Mouse (Mus musculus) spleen, embryonic (tissue): ENCODE results near the gene Chd4.

Experiments
- CTCF ChIA-PET: fragments of 350-600 bp; sonication (Branson Sonifier 250); formaldehyde crosslinking; loops from one replicate; lab custom pipeline; 2022; lab: Charles Lee

Chd4 gene

DNA sequence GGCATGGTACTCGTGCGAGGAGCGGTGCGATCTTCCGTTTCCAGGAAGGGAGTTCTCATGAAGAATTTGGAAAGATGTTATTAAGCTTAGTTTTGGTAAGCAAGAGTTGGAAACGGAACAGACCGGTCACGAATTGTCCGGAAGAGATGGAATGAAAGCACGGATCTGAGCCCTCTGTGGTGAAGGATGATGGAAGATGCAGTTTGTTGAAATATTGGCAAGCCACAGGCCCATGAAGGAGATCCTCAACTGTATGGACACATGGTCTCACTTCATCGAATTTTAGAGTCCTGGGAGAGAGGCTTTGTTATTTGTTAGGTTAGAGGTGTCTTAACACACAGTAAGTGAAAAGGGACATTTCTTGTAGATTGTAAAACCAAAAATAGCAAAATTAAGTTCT lies 36.7 kb downstream of the Chd4 start:
- CTCF ChIA-PET: interaction anchor here (0.5 to 0.6 kb wide), 2 partner anchors 126 to 423 kb away, joined by 3 read pairs; no protein-coding TSS in a partner anchor

DNA sequence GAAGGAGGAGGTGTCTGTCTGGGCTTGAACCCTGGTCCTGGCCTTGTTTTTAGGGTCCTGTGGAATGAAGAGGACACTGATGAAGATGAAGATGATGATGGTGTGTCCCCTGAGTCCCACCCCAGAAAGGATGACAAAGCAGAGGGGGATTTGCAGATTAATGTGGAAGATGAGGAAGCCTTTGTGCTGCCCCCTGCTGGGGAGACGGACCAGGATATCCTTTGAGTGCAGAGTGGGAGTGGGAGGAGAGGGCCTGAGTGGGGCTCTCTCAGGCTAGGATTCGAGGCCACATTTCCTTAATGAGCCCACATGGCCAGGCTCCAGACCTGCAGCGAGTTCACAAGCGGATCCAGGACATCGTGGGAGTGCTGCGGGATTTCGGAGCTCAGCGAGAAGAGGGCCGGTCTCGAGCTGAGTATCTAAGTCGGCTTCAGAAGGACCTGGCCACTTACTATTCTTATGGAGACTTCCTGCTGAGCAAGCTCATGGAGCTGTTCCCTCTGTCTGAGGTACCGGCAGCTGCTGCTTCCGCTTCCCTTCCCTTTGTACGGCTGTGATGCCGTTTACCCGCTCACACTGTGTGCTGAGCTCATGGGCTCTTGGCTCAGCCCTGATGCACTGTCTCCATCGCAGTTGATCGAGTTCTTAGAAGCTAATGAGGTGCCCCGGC lies 41.4 kb downstream of the Chd4 start:
- CTCF ChIA-PET: interaction anchor here (0.6 to 1.0 kb wide), 3 partner anchors 36 to 100 kb away, joined by 3 to 4 read pairs (median 3); partner anchors contain the start of gene Cd27

DNA sequence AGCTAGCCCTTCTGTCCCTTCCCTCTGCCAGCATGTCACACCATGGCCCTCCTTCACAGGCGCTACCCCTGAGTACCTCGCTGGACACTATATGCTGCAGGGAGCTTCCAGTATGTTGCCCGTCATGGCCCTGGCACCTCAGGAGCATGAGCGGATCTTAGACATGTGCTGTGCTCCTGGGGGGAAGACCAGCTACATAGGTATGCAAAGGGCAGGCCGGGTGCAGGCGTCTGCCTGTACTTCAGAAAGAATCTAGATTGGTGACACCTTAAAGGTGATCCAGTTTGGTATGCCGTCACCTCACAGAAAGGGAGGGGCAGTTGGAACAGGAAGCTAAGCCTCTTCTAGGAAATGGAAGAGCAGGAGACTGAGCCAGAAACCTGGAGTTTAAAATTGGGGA lies 44.0 kb downstream of the Chd4 start:
- CTCF ChIA-PET: no interaction called here

DNA sequence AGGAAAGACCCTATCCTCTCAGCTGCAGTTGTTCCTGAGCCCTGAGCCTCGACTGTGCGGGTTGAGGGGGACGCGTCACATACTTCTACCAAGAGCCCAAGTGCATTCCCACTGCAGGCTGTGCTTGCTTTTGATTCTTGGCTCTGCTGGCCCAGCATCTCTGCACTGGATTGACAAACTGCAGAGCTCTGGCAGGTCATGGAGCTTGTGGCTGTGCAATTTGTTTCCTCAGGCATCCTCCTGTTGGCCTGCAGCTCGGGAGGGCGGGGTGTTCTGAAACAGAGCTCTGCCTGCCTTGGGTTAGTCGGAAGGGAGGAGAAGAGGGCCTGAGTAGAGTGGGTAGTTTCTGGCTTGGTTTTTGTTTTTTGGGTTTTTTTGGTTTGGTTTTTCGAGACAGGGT lies 46.7 kb downstream of the Chd4 start:
- CTCF ChIA-PET: interaction anchor here (0.6 kb wide), 1 partner anchor 90 kb away, joined by 7 read pairs; no protein-coding TSS in a partner anchor

DNA sequence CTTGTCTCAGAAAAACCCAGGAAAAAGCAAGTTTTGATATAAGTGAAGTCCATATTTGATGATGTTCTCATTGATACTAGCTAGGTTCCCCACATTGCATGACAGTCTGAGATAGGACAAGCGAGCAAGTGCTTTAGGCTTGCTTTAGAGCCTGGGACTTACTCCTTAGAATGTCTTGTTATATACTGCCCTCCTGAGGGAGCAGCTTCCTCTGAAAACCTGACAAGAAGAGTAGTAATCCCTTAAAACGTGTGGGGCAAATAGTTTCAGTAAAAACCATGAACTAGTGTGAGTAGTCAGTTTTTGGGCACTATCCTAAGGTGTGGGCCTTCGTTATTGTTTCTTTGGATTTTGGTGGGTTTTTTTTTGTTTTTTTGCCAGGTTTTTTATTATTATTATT lies 47.3 kb downstream of the Chd4 start:
- CTCF ChIA-PET: no interaction called here

DNA sequence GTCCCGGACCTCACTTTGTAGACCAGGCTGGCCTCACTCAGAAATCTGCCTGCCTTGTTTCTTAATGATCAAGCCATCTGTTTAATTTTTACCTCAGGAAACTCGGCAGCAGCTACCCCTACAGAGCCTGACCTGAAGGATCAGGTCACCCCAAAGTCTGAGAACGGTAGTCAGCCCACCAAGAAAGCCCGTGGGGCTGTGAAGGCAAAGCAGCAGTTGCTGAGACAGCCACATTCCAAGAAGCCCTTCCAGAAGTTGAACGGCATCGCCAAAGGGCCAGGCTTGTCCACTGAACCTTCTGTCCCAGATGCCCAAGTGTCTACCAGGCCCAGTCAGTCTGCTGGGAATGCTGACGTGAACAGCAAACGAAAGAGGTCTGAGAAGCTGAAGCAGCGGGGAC lies 48.1 kb downstream of the Chd4 start:
- CTCF ChIA-PET: no interaction called here

DNA sequence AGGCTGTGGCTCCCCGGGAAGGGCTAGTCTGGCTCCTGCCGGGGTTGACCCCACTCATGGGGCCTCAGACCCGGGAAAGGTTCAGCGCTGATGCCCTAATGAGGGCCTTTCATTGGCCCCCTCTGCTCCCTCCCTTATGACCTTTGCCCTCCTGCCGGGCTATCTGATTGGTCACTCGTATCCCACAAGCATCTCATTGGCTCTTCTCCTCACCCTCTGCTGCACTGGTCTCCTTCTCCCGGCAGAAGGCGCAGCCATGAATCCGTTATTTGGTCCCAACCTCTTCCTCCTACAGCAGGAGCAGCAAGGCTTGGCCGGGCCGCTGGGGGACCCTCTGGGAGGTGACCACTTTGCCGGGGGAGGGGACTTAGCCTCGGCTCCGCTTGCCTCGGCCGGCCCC lies 49.2 kb downstream of the Chd4 start, which contains the start of gene Iffo1:
Gene Iffo1 (plus strand): TSS at position 241 of the 400 bp plus-strand sequence.
- CTCF ChIA-PET: no interaction called here

DNA sequence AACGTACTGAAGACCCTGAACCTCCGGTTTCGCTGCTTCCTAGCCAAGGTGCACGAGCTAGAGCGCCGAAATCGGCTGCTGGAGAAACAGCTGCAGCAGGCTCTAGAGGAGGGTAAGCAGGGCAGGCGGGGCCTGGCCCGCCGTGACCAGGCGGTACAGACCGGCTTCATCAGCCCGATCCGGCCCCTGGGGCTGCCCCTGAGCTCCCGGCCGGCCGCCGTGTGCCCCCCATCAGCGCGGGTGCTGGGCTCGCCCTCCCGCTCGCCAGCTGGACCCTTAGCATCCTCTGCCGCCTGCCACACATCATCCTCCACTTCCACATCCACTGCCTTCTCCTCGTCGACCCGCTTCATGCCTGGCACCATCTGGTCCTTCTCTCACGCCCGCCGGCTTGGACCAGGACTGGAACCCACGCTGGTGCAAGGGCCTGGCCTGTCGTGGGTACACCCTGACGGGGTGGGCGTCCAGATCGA lies 49.7 kb downstream of the Chd4 start:
- CTCF ChIA-PET: no interaction called here

DNA sequence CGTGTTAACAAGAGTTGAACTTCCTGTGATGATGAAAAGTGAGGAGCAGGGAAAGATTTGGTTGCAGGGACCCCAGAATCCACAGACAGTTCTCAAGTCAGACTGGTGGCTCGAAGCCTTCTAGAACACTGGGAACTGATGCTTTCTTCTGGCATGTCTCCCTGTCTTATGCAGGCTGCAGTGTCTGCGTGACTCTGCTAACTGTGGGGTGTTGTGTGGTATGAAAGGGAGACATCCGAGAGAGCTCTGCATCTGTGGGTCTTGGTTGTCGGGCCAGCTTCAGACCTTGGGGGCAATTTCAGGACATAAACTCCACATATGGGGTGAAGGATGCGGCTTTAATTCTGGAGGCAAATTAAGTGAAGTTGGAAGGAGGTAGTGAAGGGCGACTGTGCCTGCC lies 50.4 kb downstream of the Chd4 start:
- CTCF ChIA-PET: no interaction called here

DNA sequence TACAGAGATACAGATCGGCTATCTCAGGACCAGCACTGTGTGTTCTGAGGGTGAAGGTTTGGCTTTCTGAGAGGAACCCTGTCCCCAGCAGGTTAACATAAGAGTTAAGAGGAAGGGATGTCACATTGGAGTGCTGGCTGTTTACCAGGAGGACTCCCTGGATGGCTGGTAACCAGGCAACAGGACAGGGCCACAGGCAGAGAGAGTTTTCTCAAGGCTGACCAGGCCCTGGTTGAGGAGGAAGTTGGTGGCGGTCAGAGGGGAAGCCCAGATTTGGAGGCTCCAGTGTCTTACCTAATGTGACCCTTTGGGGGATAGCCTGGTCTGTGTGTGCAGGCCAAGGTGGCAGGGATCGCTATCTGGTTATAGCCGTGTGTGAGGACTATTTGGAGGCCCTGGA lies 51.0 kb downstream of the Chd4 start:
- CTCF ChIA-PET: no interaction called here

DNA sequence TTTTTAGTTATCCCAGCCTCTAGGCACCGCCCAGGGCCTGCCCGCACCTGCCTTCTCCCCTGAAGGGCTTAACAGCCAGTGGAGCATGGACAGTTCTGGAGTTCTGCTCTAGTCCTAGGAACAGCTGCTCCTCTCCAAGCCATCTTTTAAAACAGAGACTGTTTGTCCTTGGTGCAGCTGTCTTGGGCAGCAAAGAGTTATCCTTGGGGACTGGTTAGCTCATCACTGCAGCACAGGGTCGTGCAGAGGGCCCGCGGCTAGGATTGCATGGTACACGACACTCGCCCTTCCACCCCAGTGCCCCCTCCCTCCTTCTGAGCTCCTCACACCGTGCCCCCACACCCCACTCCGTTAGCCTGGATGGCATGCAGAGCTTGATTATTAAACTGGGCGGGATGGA lies 51.5 kb downstream of the Chd4 start:
- CTCF ChIA-PET: no interaction called here

DNA sequence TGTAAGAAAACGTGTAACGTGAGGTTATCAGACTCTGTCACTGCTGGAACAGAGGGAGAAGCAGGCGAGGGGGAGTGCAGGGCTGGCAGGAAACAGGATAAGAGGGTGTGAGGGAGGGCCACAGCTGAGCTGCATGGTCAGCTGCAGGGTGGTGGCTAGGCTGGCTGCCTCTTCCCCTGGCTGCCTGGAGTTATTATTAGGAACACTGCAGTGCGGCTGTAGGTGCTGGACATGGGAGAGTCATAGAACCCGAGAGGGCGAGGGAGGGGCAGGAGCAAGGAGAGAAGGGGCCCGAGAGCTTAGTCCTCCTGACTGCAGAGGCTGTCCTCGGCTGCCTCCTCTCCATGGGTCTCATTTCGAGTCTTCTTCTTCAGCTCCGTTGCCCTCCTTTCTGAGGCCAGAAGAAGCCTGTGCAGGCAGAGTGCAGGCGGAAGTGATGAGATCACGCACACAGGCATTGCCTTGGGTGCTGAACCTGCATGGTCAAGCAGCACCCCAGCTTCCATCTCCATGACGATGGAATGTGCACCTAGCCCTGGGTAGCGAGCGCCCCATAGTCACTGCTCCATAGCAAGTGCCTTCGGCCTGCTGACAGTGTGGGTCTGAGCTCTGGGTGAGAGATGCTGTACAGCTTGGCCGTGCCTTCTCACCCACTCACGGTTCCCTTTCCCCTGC lies 52.6 kb downstream of the Chd4 start:
- CTCF ChIA-PET: no interaction called here

DNA sequence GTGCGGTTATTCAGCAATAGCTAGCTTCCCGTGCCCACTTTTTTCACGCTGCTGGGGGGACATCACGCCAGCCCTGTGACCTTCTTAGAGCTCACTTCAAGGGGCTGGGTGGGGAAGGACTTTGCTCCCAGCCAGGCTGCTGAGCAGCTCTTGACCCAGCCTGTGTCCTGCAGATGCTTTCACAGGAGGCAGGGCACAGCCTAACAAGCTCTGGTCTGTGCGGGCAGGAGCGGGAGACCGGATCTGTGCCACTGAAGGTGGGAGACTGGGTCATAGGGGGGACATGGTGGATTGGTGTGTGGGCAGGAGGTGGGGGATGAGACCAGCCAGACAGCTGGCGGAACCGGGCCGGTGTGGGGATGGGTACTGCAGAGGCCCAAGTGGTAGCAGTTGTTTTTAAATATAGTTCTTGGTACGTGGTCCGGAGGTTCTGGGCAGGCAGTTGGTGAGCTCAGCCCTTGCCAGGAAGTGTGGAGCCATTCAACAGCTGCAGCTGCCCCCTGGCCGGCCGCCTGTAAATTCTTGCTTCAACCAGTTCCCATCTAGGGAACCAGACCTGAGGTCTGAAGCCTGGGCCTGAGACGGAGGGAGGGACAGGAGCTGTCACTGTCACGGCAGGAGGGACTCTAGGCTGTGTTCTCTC lies 53.3 kb downstream of the Chd4 start:
- CTCF ChIA-PET: no interaction called here

DNA sequence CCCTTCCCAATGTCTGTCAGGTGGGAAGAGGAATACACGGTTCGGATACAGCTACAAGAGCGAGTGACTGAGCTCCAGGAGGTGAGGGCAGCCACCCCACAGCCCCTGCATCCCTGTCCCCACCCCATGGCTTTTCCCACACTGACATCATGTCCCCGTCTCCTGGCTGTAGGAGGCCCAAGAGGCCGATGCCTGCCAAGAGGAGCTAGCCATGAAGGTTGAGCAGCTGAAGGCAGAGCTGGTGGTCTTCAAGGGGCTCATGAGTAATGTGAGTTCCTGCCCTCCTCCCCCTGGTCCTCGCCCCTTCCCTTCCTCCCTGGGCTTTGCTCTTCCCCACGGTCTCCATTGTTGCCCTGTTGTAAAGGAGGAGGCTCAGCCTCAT lies 53.8 kb downstream of the Chd4 start:
- CTCF ChIA-PET: no interaction called here

DNA sequence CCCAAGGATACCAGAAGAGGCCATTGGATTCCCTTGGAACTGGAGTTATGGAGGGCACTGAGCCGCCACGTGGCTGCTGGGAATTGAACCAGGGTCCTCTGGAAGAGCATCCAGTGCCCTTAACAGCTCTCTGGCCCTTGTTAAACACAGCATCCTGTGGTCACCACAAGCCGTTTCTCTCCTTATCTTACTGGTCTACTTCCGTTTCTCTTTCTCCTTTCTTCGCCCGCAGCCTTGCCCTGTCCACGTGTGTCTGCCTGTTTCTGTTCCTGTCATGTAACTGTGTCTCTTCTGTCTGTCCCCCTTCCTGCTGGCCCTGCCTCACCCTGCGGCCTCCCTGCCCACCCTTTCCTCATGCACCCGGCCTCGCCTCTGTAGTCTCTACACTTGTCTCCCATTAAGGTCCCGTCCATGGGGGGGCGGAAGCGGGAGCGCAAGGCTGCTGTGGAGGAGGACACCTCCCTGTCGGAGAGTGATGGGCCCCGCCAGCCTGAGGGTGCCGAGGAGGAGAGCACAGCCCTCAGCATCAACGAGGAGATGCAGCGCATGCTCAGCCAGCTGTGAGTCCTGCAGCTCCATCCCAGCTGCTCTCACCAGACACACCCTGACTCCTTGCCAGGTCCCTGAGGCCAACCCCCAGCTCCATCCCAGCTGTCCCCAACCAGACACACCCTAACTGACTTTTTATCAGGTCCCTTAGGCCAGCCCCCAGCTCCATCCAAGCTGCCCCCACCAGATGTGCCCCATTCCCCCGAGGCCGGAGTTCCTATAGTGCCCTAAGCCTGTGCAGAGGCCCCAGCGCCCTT lies 56.6 kb downstream of the Chd4 start:
- CTCF ChIA-PET: interaction anchor here (0.6 kb wide), 1 partner anchor 114 kb away, joined by 3 read pairs; no protein-coding TSS in a partner anchor

DNA sequence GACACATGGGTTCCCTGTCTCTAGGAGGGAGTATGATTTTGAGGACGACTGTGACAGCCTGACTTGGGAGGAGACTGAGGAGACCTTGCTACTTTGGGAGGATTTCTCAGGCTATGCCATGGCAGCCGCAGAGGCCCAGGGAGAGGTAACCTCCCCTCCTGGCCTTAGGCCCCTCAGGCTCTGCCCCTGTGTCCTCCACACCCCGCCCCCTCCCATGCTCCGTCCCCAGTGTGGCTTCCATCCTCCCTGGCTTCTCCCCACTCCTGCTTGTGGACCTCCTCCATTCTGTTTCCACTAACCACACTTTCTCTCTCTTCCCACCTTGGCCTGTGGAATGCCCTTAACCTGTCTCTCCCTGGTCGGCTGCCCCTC lies 57.2 kb downstream of the Chd4 start:
- CTCF ChIA-PET: no interaction called here

DNA sequence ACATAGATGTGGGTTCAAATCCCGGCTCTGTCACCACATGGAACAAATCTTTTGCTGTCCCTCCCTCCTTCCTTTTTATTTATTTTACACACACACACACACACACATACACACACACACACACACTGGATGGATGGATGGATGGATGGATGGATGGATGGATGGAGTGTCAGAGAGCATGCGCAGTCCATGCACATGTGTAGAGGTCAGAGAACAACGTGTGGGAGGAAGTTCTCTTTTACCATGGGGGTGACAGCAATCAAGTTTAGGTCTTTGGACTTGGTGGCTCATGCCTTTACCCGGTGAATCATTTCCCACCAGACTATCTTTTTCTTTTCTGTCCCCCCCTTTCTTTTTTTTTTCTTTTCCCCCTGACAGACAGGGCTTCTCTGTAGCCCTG lies 57.9 kb downstream of the Chd4 start:
- CTCF ChIA-PET: no interaction called here

DNA sequence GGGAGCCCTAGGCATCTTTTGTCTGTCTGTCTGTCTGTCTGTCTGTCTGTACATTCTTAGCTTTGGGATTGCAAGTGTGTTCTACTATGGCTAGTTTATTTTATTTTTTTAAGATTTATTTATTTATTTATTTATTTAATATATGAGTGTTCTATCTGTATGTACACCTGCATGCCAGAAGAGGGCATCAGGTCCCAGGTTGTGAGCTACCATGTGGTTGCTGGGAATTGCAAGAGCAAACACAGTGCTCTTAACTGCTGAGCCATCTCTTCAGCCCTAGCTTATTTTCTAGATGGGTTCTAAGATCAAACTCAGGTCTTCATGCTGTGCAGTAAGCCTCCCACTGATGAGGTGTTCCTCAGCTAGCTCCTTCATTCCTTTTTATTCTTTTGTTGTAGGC lies 58.8 kb downstream of the Chd4 start:
- CTCF ChIA-PET: no interaction called here

DNA sequence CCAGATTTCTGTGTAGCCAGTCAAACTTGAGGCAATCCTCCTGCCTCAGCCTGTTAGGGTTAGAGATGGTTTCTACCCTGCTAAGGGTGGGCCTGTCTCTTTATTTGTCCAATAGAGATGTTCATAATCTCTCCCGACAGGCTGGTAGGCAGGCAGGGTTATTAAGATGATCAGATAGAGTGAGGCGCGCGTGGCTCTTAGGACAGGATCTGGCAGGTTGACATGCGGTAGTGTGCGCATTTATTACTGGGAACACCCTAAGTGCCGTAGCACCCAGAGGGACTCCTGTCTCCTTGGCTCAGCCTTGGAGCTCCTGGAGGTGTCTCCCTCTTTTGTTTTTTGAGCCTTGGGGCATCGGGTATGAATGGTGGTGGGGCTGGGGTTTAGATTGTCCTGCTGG lies 59.5 kb downstream of the Chd4 start:
- CTCF ChIA-PET: no interaction called here

DNA sequence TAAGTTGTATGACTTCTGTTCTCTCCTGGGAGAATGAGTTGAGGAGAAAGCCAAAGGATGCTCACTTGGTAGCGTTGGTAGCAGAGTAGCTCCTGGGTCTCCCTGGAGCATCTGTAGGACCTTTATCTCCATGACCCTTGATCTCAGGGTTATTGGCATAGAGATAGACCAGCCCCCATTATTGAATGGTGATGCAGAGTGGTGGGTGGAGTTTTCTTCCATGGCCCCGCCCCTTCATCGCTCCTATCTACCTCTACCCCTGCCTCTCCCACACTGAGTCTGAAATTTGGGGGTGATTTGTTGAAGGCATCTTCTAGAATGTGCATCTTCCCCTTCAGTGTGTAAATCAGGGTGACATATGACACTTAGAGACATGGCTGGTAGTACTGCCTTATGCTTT lies 60.7 kb downstream of the Chd4 start:
- CTCF ChIA-PET: no interaction called here

DNA sequence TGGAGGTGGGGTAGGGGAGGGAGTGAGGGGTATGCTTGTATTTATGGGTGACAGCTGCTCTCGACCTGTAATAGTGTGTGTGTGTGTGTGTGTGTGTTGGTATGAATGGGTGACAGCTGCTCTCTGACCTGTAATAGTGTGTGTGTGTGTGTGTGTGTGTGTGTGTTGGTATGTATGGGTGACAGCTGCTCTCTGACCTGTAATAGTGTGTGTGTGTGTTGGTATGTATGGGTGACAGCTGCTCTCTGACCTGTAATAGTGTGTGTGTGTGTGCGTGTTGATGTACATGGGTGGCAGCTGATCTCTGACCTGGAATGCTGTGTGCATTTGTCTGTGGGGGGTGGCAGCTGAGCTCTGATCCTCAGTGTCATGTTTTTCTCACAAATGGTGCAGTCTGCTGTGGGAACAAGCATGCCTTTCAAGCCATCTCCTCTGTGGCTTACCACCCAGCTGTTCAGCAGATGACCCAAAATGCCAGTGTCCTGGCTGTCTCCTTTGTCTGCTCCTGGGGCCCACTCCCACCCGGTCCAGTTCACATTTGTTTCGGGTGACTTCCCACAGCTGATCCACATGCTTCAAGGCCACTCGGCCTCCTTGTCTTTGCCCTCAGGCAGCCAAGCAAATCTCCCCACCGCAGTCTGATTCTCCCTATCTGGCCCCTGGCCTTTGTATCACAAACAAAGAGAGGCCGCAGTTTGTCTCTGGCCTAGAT lies 61.3 kb downstream of the Chd4 start:
- CTCF ChIA-PET: interaction anchor here (0.7 kb wide), 1 partner anchor 24 kb away, joined by 3 read pairs; no protein-coding TSS in a partner anchor
